Mouse (Mus musculus) CH12.LX (cell line): Measurements from ENCODE around the gene Tmem121. TPM values are rescaled to one million over a fixed set of nuclear protein-coding genes. Genes with fewer than 3 reads are reported as not detected.

Source experiments
- DNase-seq: peaks from one replicate; pipeline ENCODE4 v3.0.0-alpha.2; 2013; ENCODE audit errors: extremely low read depth
- H3K27ac ChIP-seq: 2 replicates; pipeline ENCODE4 v1.5.1; 2012; ENCODE audit warnings: low read depth, mild to moderate bottlenecking, control low read depth, moderate library complexity; ENCODE audit not compliant: insufficient read depth
- H3K27me3 ChIP-seq: replicated peaks from 2 replicates; pipeline ENCODE3; 2012; ENCODE audit warnings: inconsistent platforms
- H3K36me3 ChIP-seq, 2 experiments: replicated peaks in 1 of 2; 2 replicates each; pipeline versions ENCODE3 to v1.6.1; 2012; ENCODE audit warnings: inconsistent platforms in 1 of 2, low read length in 1 of 2, mild to moderate bottlenecking in 1 of 2, mixed read lengths in 1 of 2, moderate library complexity in 1 of 2; ENCODE audit not compliant: control insufficient read depth in 1 of 2, insufficient read depth in 1 of 2
- H3K4me1 ChIP-seq, 2 experiments: 2 replicates each; pipeline ENCODE4 v1.6.1; 2012; ENCODE audit warnings: inconsistent platforms in 1 of 2, moderate library complexity in 1 of 2; ENCODE audit not compliant: insufficient read depth in 2 of 2, control insufficient read depth in 1 of 2
- H3K4me2 ChIP-seq: 2 replicates; pipeline ENCODE4 v1.6.1; 2012; ENCODE audit warnings: low read depth, mild to moderate bottlenecking, control low read depth; ENCODE audit not compliant: poor library complexity, insufficient read depth, severe bottlenecking
- H3K4me3 ChIP-seq, 3 experiments: fragments of 150-350 bp in 1 of 3; sonication (generic) in 1 of 3; replicated peaks in 1 of 3; 2 replicates each; pipeline versions ENCODE3 to v1.5.1; 2011 to 2012; ENCODE audit warnings: low read depth in 2 of 3, low read length in 2 of 3, mild to moderate bottlenecking in 2 of 3, moderate library complexity in 2 of 3, control low read depth in 1 of 3, improper control_type of control experiment in 1 of 3, inconsistent platforms in 1 of 3, mixed read lengths in 1 of 3; ENCODE audit not compliant: poor library complexity in 1 of 3
- H3K79me2 ChIP-seq: replicated peaks from 2 replicates; pipeline ENCODE4 v1.6.1; 2012; ENCODE audit warnings: mild to moderate bottlenecking, moderate library complexity; ENCODE audit not compliant: control insufficient read depth, poor library complexity, insufficient read depth, severe bottlenecking; ENCODE audit errors: extremely low read depth
- H3K9ac ChIP-seq: 2 replicates; pipeline ENCODE4 v1.6.1; 2012; ENCODE audit warnings: low read depth, mild to moderate bottlenecking, control low read depth, moderate library complexity; ENCODE audit not compliant: insufficient read depth
- H3K9me3 ChIP-seq: replicated peaks from 2 replicates; pipeline ENCODE3; 2012; ENCODE audit warnings: low read length, inconsistent platforms, mixed read lengths
- BHLHE40 ChIP-seq: IDR thresholded peaks from 2 replicates; pipeline ENCODE4 v1.6.1; 2011; ENCODE audit warnings: mild to moderate bottlenecking, low read depth, low read length, improper control_type of control experiment
- CHD1 ChIP-seq: IDR thresholded peaks from 2 replicates; pipeline ENCODE4 v1.6.1; 2012; ENCODE audit warnings: low read depth, low read length, improper control_type of control experiment, inconsistent platforms
- ELF1 ChIP-seq: IDR thresholded peaks from 2 replicates; pipeline ENCODE4 v1.6.1; 2014; ENCODE audit warnings: low read depth, mild to moderate bottlenecking, inconsistent platforms, low read length, improper control_type of control experiment
- GABPA ChIP-seq: IDR thresholded peaks from 2 replicates; pipeline ENCODE4 v1.6.1; 2012; ENCODE audit warnings: low read depth, low read length, improper control_type of control experiment, inconsistent platforms; ENCODE audit not compliant: insufficient replicate concordance
- HCFC1 ChIP-seq: IDR thresholded peaks from 2 replicates; pipeline ENCODE4 v1.6.1; 2012; ENCODE audit warnings: low read depth, mild to moderate bottlenecking, inconsistent platforms, low read length, improper control_type of control experiment
- JUN ChIP-seq: IDR thresholded peaks from 2 replicates; pipeline ENCODE4 v1.6.1; 2011; ENCODE audit warnings: low read depth, mild to moderate bottlenecking, low read length, improper control_type of control experiment, moderate library complexity; ENCODE audit not compliant: insufficient read depth
- KAT2A ChIP-seq: IDR thresholded peaks from 2 replicates; pipeline ENCODE4 v1.6.1; 2012; ENCODE audit warnings: low read length, improper control_type of control experiment, inconsistent platforms; ENCODE audit not compliant: insufficient replicate concordance
- MAX ChIP-seq: IDR thresholded peaks from 2 replicates; pipeline ENCODE4 v1.6.1; 2011; ENCODE audit warnings: low read length, improper control_type of control experiment
- MYC ChIP-seq: IDR thresholded peaks from 2 replicates; pipeline ENCODE4 v1.6.1; 2011; ENCODE audit warnings: low read depth, mild to moderate bottlenecking, improper control_type of control experiment, low read length
- RAD21 ChIP-seq: IDR thresholded peaks from 2 replicates; pipeline ENCODE4 v1.6.1; 2011; ENCODE audit warnings: low read depth, mild to moderate bottlenecking, low read length, improper control_type of control experiment, moderate library complexity
- RCOR1 ChIP-seq: conservative IDR thresholded peaks from 2 replicates; pipeline ENCODE4 v1.6.1; 2012; ENCODE audit warnings: low read depth, mild to moderate bottlenecking, inconsistent platforms, low read length, improper control_type of control experiment
- SIN3A ChIP-seq: IDR thresholded peaks from 2 replicates; pipeline ENCODE4 v1.6.1; 2012; ENCODE audit warnings: low read length, improper control_type of control experiment, inconsistent platforms
- SMC3 ChIP-seq: IDR thresholded peaks from 2 replicates; pipeline ENCODE4 v1.6.1; 2011; ENCODE audit warnings: low read depth, low read length, improper control_type of control experiment
- TCF12 ChIP-seq: IDR thresholded peaks from 2 replicates; pipeline ENCODE4 v1.6.1; 2014; ENCODE audit warnings: low read depth, mild to moderate bottlenecking, inconsistent platforms, low read length, improper control_type of control experiment
- ZC3H11A ChIP-seq: IDR thresholded peaks from 2 replicates; pipeline ENCODE4 v1.6.1; 2012; ENCODE audit warnings: low read depth, mild to moderate bottlenecking, inconsistent platforms, low read length, improper control_type of control experiment
- dilution Hi-C: fragments of 300-500 bp; cut with MboI; formaldehyde crosslinking; loops from 2 replicates; pipeline ENCODE4 v1.14.3; 2020; ENCODE audit warnings: low sequenced_read_pairs; ENCODE audit not compliant: extremely low pct_unique_long_range_greater_than_20kb, extremely low pct_ligation_motif_present
- in situ Hi-C: fragments of 300-500 bp; cut with MboI; formaldehyde crosslinking; loops from 3 replicates; pipeline ENCODE4 v1.14.3; 2019; ENCODE audit warnings: low sequenced_read_pairs, low pct_ligation_motif_present, low pct_unique_long_range_greater_than_20kb, mixed read lengths
- polyA plus RNA-seq: library from polyadenylated mRNA; unstranded; fragments of >175 nt; gene quantifications from 2 replicates; pipeline ENCODE4 v1.2.1, GENCODE M21; 2012; ENCODE audit warnings: low read depth; ENCODE audit not compliant: insufficient read length
- total RNA-seq, 2 experiments: library from RNA; depleted of rRNA; stranded (reverse); fragments of 300-350 nt in 1 of 2; fragments of >200 nt in 1 of 2; gene quantifications; 2 replicates each; pipeline ENCODE4 v1.2.3; 2012 to 2014

Gene Tmem121
- total and polyA plus RNA-seq, 3 experiments: not detected

DNA sequence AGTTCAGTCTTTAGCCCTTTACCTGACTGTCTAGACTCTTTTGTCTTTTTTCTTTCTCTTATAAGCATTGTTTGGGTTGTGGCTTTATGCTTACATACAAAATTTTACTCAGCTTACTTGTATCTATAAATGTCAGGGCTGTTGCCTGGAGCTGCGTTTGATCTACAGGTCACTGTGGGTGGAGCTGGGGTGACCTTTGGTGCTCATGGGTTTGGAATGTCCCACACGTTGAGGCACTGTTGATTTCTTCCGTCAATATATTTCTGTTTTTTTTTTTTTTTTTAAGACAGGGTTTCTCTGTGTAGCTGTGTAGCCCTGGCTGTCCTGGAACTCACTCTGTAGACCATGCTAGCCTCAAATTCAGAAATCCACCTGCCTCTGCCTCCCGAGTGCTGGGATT is 4.7 kb upstream of the Tmem121 start:
- dilution Hi-C loops (no loop called here), in situ Hi-C loops (no loop called here)
- peaks cover 58% of the 10 kb centered on the region for H3K27me3 ChIP-seq

DNA sequence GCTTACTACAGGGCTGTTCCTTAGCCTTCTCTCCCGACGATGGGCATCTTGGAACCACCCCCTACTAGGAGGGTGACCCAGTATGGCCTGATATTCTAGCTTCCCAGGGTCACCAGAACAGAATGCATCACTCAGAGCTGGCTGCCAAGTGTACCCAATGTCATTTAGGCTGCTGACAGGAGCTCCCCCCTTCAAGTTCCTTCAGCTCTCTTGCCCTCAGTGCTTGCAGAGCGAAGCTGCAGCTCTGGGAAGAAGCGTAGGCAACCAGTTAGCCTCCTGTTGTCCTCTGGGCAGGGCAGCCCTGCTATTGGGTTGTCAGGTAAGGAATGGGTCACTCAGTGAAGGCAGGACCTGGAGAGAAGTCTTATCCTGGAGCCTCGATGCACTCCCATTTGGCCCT is 785 bp upstream of the Tmem121 start:
- H3K79me2 ChIP-seq: no peaks in the 10 kb centered on the region
- TF ChIP-seq RAD21 (no peak), GABPA (no peak), CHD1 (no peak), TCF12 (no peak), JUN (no peak), ELF1 (no peak), MYC (no peak), SIN3A (no peak), HCFC1 (no peak), SMC3 (no peak), BHLHE40 (no peak), RCOR1 (no peak), KAT2A (no peak), ZC3H11A (no peak)
- no peak overlapping the region for H3K4me3 ChIP-seq
- in situ Hi-C loops: no loop called here
- H3K9ac ChIP-seq: no peak overlapping the region
- no peaks in the 10 kb centered on the region for H3K4me1 ChIP-seq
- peaks cover 33% of the 10 kb centered on the region for H3K9me3 ChIP-seq
- H3K4me2 ChIP-seq: no peak overlapping the region
- H3K27ac ChIP-seq: no peak overlapping the region
- H3K36me3 ChIP-seq: no peaks in the 10 kb centered on the region
- no peak for DNase-seq
- dilution Hi-C loops: no loop called here
- peaks cover 35% of the 10 kb centered on the region for H3K27me3 ChIP-seq

More for the DNA sequence above, 4.7 kb upstream of the Tmem121 start:
- no peaks in the 10 kb centered on the region for H3K79me2 ChIP-seq
- no peaks in the 10 kb centered on the region for H3K4me1 ChIP-seq
- DNase-seq: no peak
- H3K4me3 ChIP-seq: no peak overlapping the region
- no peak overlapping the region for H3K4me2 ChIP-seq
- no peak overlapping the region for H3K27ac ChIP-seq
- TF ChIP-seq MAX (no peak), KAT2A (no peak), RAD21 (no peak)
- H3K9ac ChIP-seq: no peak overlapping the region
- H3K36me3 ChIP-seq: no peaks in the 10 kb centered on the region
- H3K9me3 ChIP-seq: peaks cover 7% of the 10 kb centered on the region
